In the genomic region with DNA sequence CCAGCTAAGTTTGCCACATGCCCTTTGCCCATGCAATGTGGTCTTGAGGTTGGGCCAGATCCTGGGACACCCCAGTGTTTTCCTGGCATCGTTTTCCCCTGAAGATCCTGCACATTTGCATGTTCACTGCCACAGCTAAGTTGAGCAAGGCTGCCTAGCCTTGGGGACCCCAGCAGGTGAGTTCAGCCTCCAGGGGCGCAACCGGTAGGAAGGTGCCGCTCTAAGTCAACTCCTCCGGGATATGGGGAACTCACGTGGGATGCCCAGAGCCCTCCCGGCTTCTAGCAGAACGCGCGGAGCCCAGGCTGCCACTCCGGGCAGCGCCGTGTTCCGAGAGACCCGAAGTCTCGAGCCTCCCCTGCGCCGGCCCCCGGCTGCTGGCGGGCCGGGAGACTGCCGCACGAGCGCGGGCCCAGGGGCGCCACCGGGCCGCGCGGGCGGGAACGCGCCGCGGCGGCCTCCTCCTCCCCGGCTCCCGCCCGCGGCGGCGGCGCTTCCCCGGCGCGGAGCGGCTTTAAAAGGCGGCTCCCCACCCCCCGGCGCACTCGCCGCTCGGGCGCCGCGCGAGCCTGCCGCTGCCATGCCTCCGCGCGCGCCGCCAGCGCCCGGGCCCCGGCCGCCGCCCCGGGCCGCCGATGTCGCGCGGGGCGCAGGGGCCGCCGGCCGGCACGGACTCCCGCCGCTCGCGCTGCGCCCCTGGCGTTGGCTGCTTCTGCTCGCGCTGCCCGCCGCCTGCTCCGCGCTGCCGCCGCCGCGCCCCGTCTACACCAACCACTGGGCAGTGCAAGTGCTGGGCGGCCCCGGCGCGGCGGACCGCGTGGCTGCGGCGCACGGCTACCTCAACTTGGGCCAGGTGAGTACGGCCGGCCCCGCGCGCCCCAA, we compare ENCODE assay signal across 8 mouse cellular contexts. TPM values are rescaled to one million over a fixed set of nuclear protein-coding genes. Genes with fewer than 3 reads are reported as not detected.
DNase-seq lines count a peak whose midpoint lies in the region; ATAC-seq and TF ChIP-seq lines count a peak whose summit lies in the region.

Gene Pcsk6 (plus strand): TSS at position 144 of the 882 bp plus-strand sequence.

- TF ChIP-seq CTCF in gastrocnemius, adult 2 months (IDR thresholded peaks at IDR 0.05) = peak; percentile 11; the same call in 1 of the 2 replicates

- H3K27me3 ChIP-seq in hindbrain, embryonic 12.5 days = peaks cover 64% of the 10 kb centered on the region
- peaks cover 13% of the 10 kb centered on the region for H3K27me3 ChIP-seq in stomach, embryonic 16.5 days (ENCODE audit: control insufficient read depth, insufficient read depth, low read length)

- intact Hi-C loops in gastrocnemius, adult 2 months (cut with DNase I) = no loop called here

- peak within 1 kb of the TSS; percentile 73 for H3K4me3 ChIP-seq in gastrocnemius, adult 2 months
- H3K4me3 ChIP-seq in hindbrain, embryonic 12.5 days = peak within 1 kb of the TSS; percentile 65
- peak within 1 kb of the TSS; percentile 64 for H3K4me3 ChIP-seq in stomach, embryonic 16.5 days (replicated peaks; ENCODE audit: low read length)

- WGBS in hindbrain, embryonic 12.5 days = under 1% methylated on average over 75 of the region's 111 CpGs
- under 1% methylated on average over 92 of the region's 111 CpGs for WGBS in stomach, embryonic 16.5 days

- ATAC-seq in hindbrain, embryonic 12.5 days (ENCODE audit: low FRiP score) = peak; percentile 76
- peak; percentile 38; the same call in 1 of the 2 replicates for ATAC-seq in megakaryocyte progenitor cell, adult 5-6 weeks (replicated peaks; ENCODE audit: poor library complexity)
- ATAC-seq in stomach, embryonic 16.5 days (ENCODE audit: insufficient read depth, low FRiP score) = peak; percentile 71

- peaks cover 15% of the 10 kb centered on the region for H3K4me1 ChIP-seq in hindbrain, embryonic 12.5 days
- peaks cover 4% of the 10 kb centered on the region; the same call in 1 of the 2 replicates for H3K4me1 ChIP-seq in stomach, embryonic 16.5 days (ENCODE audit: control insufficient read depth, insufficient read depth, low read length)

- peak within 1 kb of the TSS; percentile 66 for H3K9ac ChIP-seq in hindbrain, embryonic 12.5 days
- peak within 1 kb of the TSS; percentile 81 for H3K9ac ChIP-seq in stomach, embryonic 16.5 days (ENCODE audit: low read length)

- DNase-seq in cerebellum, adult 11-12 months = peak; percentile 40
- no peak for DNase-seq in cerebellum, adult 8-10 months
- DNase-seq in brain, adult 2 months (ENCODE audit: low read depth, low spot score) = peak; percentile 41
- peak; percentile 68 for DNase-seq in gastrocnemius, adult 2 months
- DNase-seq in layer of hippocampus, postnatal 36 days = no peak

- peak within 1 kb of the TSS; percentile 74 for H3K27ac ChIP-seq in gastrocnemius, adult 2 months
- H3K27ac ChIP-seq in hindbrain, embryonic 12.5 days = no peak within 1 kb of the TSS
- H3K27ac ChIP-seq in stomach, embryonic 16.5 days (ENCODE audit: low read length) = no peak within 1 kb of the TSS

- no peaks in the 10 kb centered on the region for H3K9me3 ChIP-seq in hindbrain, embryonic 12.5 days (replicated peaks)
- no peaks in the 10 kb centered on the region for H3K9me3 ChIP-seq in stomach, embryonic 16.5 days (replicated peaks; ENCODE audit: control insufficient read depth, low read length)

- H3K36me3 ChIP-seq in hindbrain, embryonic 12.5 days = no peaks in the 10 kb centered on the region
- no peaks in the 10 kb centered on the region for H3K36me3 ChIP-seq in stomach, embryonic 16.5 days (ENCODE audit: control insufficient read depth, insufficient read depth, low read length)

- peak within 1 kb of the TSS; percentile 99 for H3K4me2 ChIP-seq in hindbrain, embryonic 12.5 days (replicated peaks)
- H3K4me2 ChIP-seq in stomach, embryonic 16.5 days (ENCODE audit: low read depth, low read length) = peak within 1 kb of the TSS; percentile 99

RNA-seq across cellular contexts. Expression of gene Pcsk6, which starts in this region (rescaled TPM):
- total RNA-seq in gastrocnemius, adult 2 months (2021) = 10 to 100 TPM; 17.7 to 20.8 TPM
- polyA plus RNA-seq in hindbrain, embryonic 12.5 days (2016; fragmentation: Nextera tagmentation; extraction: Ambion mirVana) = 1.4 TPM in 2 replicates
- total RNA-seq in layer of hippocampus, postnatal 36 days (2021) = 10 to 100 TPM; 12.5 to 14.8 TPM
- not detected in 2 replicates for total RNA-seq in megakaryocyte progenitor cell, adult 5-6 weeks (2015)
- not detected in 2 replicates for total RNA-seq in megakaryocyte progenitor cell, adult 5-6 weeks (2017)
- polyA plus RNA-seq in stomach, embryonic 16.5 days (2015; fragmentation: Nextera tagmentation; extraction: Ambion mirVana) = 3.7 and 4.3 TPM in 2 replicates

Comparison
In these comparisons a context has a peak if more than half of its experiments do, and no peak if none do; other contexts are left out.
1. RNA of gene Pcsk6 (total RNA-seq): 17.7 to 20.8 TPM in gastrocnemius, adult 2 months and 12.5 to 14.8 TPM in layer of hippocampus, postnatal 36 days; not detected in megakaryocyte progenitor cell, adult 5-6 weeks; every median in the first group is over 10 times any median in the second.
2. DNase-seq: peak in cerebellum, adult 11-12 months (single experiment), brain, adult 2 months (single experiment) and gastrocnemius, adult 2 months (single experiment); none in cerebellum, adult 8-10 months (single experiment) and layer of hippocampus, postnatal 36 days (0 of 2).
3. Peak in ATAC-seq in megakaryocyte progenitor cell, adult 5-6 weeks; RNA of the gene not detected or under 1 TPM.
4. Peak in every context shown above with its lines, with median percentiles within 50 percentile points of each other: H3K4me3 ChIP-seq and ATAC-seq.